Mouse (Mus musculus) megakaryocyte progenitor cell, adult 5-6 weeks (primary cell): ENCODE results near the gene Asic5. TPM values are rescaled to one million over a fixed set of nuclear protein-coding genes. Genes with fewer than 3 reads are reported as not detected.

Experiments
- ATAC-seq: replicated peaks from 2 replicates; pipeline ENCODE4 v1.8.0; 2016; ENCODE audit warnings: mild to moderate bottlenecking, moderate TSS enrichment, inconsistent platforms; ENCODE audit not compliant: poor library complexity
- total RNA-seq, 2 experiments: library from RNA; stranded (forward) in 1 of 2; stranded (reverse) in 1 of 2; fragments of 157-497, 149-512 nt in 1 of 2; fragments of 200-1000 nt in 1 of 2; gene quantifications; 2 replicates each; pipeline versions ENCODE4 v1.2.3 to v1.2.4; 2015 to 2017

Gene Asic5
- total RNA-seq, 2 experiments from 2014 or later = not detected

- ATAC-seq = no peak
Observed at GRCm38 (mm10) chr3:82067830-82068229, 85.7 kb downstream of the Asic5 start.

Other genes starting within 250 kb of the Asic5 start
- gene Ctso, start 49.7 kb upstream of the Asic5 start, total RNA-seq (2015) = 10.3 and 12.2 TPM in 2 replicates
- gene Ctso, start 49.7 kb upstream of the Asic5 start, total RNA-seq (2017) = 4.2 and 10.5 TPM in 2 replicates
- gene Tdo2, start 6.1 kb upstream of the Asic5 start, total RNA-seq (2015) = not detected in 2 replicates
- gene Tdo2, start 6.1 kb upstream of the Asic5 start, total RNA-seq (2017) = not detected in 2 replicates
- gene Gucy1b1, start 92.4 kb downstream of the Asic5 start, total RNA-seq (2015) = 0.30 TPM in 1 of 2 replicates, not detected in the other
- gene Gucy1b1, start 92.4 kb downstream of the Asic5 start, total RNA-seq (2017) = 0.37 TPM in 1 of 2 replicates, not detected in the other
- 0.17 TPM in 1 of 2 replicates, not detected in the other for gene Gucy1a1, start 163.5 kb downstream of the Asic5 start, total RNA-seq (2015)
- gene Gucy1a1, start 163.5 kb downstream of the Asic5 start, total RNA-seq (2017) = 4.1 TPM in 1 of 2 replicates, not detected in the other